Mouse (Mus musculus) intestine, embryonic 16.5 days (tissue): Measurements from ENCODE around the gene Nup107. TPM values are rescaled to one million over a fixed set of nuclear protein-coding genes. Genes with fewer than 3 reads are reported as not detected.

Source experiments
- ATAC-seq: fragments of 200-750 bp; cut with Nextera tagmentation; 2 replicates; pipeline ENCODE4 v1.8.0; 2017; ENCODE audit warnings: moderate TSS enrichment, moderate library complexity
- H3K27ac ChIP-seq: fragments of 300-500 bp; sonication (generic); 2 replicates; pipeline ENCODE4 v1.5.1; 2014; ENCODE audit warnings: mild to moderate bottlenecking, low read length
- H3K27me3 ChIP-seq: fragments of 300-500 bp; sonication (generic); replicated peaks from 2 replicates; pipeline ENCODE4 v1.6.1; 2014; ENCODE audit warnings: low read length, control low read depth, mixed read lengths; ENCODE audit not compliant: control insufficient read depth, insufficient read depth
- H3K36me3 ChIP-seq: fragments of 300-500 bp; sonication (generic); 2 replicates; pipeline ENCODE4 v1.6.1; 2014; ENCODE audit warnings: low read length, control low read depth; ENCODE audit not compliant: control insufficient read depth, insufficient read depth
- H3K4me1 ChIP-seq: fragments of 300-500 bp; sonication (generic); 2 replicates; pipeline ENCODE4 v1.6.1; 2014; ENCODE audit warnings: low read length, control low read depth, mixed read lengths; ENCODE audit not compliant: control insufficient read depth, insufficient read depth
- H3K4me2 ChIP-seq: fragments of 300-500 bp; sonication (generic); 2 replicates; pipeline ENCODE4 v1.6.1; 2014; ENCODE audit warnings: low read depth, low read length, control low read depth
- H3K4me3 ChIP-seq: fragments of 300-500 bp; sonication (generic); 2 replicates; pipeline ENCODE4 v1.5.1; 2014; ENCODE audit warnings: mild to moderate bottlenecking, low read length
- H3K9ac ChIP-seq: fragments of 300-500 bp; sonication (generic); 2 replicates; pipeline ENCODE4 v1.6.1; 2014; ENCODE audit warnings: low read depth, low read length
- H3K9me3 ChIP-seq: fragments of 300-500 bp; sonication (generic); 2 replicates; pipeline ENCODE4 v1.6.1; 2016; ENCODE audit warnings: low read length, control low read depth; ENCODE audit not compliant: control insufficient read depth
- WGBS: fragments of 180-500 bp; shearing (Covaris S2); extraction: QIAGEN DNeasy Blood & Tissue Kit; methylation state at CpG from one replicate; pipeline ENCODE4 v1.1.7; 2014; 5-methylcytosine and 5-hydroxymethylcytosine counted together
- polyA plus RNA-seq: library from polyadenylated mRNA; unstranded; fragments of >200 nt; fragmentation: Nextera tagmentation; extraction: Ambion mirVana; gene quantifications from 2 replicates; pipeline ENCODE4 v1.2.1, GENCODE M21; 2015

The Nup107 gene
- polyA plus RNA-seq, 1 experiment from 2014 or later = 48.8 TPM

DNA sequence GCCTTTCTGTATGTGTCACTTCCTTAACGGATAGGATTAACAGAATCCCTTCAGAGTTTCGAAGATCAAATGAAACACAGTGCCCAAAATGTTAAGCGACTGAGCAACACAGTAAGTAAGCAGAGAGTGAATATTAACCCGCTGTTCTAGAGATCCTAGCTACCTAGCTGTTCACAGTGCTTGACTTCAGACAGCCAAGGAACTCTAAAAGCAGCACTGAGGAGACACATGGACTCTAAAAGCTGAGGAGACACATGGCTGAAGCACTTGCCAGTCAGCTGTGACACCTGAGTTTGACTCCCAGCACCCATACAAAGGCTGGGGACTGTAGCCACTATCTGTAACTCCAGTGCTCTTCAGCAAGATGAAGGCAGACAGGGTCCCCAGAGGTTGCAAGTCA, 36.5 kb upstream of the Nup107 start:
- ATAC-seq = no peak
- no peaks in the 10 kb centered on the region for H3K9me3 ChIP-seq
- H3K9ac ChIP-seq = no peak overlapping the region
- H3K27me3 ChIP-seq = no peaks in the 10 kb centered on the region
- WGBS = 70% methylated on average over 4 of the region's 4 CpGs
- no peak overlapping the region for H3K4me2 ChIP-seq
- no peak overlapping the region for H3K27ac ChIP-seq
- no peaks in the 10 kb centered on the region for H3K36me3 ChIP-seq
- H3K4me1 ChIP-seq = peaks cover 16% of the 10 kb centered on the region
- no peak overlapping the region for H3K4me3 ChIP-seq

DNA sequence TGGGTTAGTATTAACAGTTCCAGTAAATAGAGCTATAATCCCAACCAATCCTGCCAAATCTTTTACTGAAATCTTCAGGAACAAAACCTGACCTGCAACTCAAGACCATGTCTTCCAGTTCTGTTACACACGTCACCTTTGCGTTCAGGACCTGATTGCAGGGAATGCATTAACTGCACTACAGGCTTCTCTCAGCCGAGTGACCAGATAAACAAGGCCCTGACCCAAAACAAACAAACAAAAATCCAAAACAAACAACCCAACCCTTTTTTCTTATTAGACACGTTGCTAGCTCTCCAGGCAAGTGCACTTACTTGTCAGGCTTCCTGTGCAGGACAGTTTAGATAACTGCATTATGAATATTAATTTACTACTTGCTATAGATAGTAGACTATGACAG, 36.0 kb upstream of the Nup107 start:
- Histone ChIP-seq H3K27me3 (no peaks in the 10 kb centered on the region), H3K9ac (no peak overlapping the region), H3K4me1 (peaks cover 16% of the 10 kb centered on the region), H3K27ac (no peak overlapping the region), H3K4me3 (no peak overlapping the region), H3K9me3 (no peaks in the 10 kb centered on the region), H3K4me2 (no peak overlapping the region), H3K36me3 (no peaks in the 10 kb centered on the region)
- 56% methylated on average over 4 of the region's 4 CpGs for WGBS
- no peak for ATAC-seq

DNA sequence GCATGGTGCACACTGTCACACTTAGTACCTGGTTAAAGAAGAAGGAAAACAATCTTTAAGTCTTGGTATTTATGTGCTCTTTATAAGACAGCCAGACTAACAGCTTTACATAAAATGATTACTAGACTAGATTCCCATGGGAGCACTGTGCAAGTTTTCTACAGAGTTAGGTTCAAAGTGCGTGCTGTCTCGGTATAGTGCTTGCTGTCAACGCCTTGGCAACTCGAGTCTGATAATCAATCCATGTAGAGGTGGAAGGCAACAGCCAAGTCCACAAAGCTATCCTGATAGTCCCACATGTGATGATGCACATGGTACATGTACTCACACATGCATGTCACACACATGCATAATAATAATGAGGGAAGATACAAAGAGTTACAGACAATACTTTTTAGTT, 32.1 kb upstream of the Nup107 start:
- H3K4me1 ChIP-seq = peaks cover 16% of the 10 kb centered on the region
- H3K4me3 ChIP-seq = no peak overlapping the region
- H3K27ac ChIP-seq = no peak overlapping the region
- H3K9ac ChIP-seq = no peak overlapping the region
- no peak overlapping the region for H3K4me2 ChIP-seq
- H3K36me3 ChIP-seq = peaks cover 11% of the 10 kb centered on the region
- WGBS = 64% methylated on average over 4 of the region's 4 CpGs
- peak; percentile 74 for ATAC-seq
- H3K27me3 ChIP-seq = no peaks in the 10 kb centered on the region
- no peaks in the 10 kb centered on the region for H3K9me3 ChIP-seq

DNA sequence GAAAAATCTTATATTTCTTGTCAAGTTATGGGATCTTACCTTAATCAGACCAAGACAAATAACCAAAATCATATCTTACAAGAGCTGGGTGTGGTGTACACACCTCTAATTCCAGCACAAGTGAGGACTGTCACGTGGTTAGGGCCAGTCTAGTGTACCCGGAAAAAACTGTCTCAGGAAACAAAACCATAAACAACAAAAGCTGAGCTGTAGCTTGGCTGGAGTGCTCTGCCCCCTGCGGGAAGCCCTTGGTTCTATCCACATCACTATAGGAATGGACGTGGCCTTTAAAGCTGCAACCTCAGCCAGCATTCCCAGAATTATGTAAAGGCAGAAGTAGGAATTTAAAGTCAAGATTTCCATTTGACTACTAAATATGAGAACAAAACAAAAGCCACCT, 31.6 kb upstream of the Nup107 start:
- Histone ChIP-seq H3K9me3 (no peaks in the 10 kb centered on the region), H3K27ac (no peak overlapping the region), H3K36me3 (peaks cover 11% of the 10 kb centered on the region), H3K9ac (no peak overlapping the region), H3K4me3 (no peak overlapping the region), H3K4me1 (peaks cover 12% of the 10 kb centered on the region), H3K27me3 (no peaks in the 10 kb centered on the region), H3K4me2 (no peak overlapping the region)
- peak; percentile 77 for ATAC-seq
- WGBS = 55% methylated on average over 4 of the region's 4 CpGs

DNA sequence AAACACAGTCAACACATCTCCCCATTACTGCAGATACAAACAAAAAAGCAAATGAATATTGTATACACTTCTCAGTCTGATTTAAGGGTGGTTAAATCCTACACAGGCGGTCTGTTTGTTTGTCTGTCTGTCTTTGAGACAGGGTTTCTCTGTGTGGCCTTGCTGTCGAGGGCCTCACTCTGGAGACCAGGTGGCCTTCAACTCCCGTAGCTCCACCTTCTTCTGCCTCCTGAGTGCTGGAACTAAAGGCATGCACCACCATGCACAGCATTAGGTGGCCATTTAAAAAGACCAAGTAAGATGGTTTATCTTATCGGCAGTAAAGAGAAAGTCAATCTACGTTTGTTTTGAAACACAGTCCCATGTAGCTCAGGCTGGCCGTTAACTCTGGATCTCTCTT, 30.8 kb upstream of the Nup107 start:
- Histone ChIP-seq H3K27ac (no peak overlapping the region), H3K4me3 (no peak overlapping the region), H3K9me3 (no peaks in the 10 kb centered on the region), H3K4me1 (peaks cover 9% of the 10 kb centered on the region), H3K27me3 (no peaks in the 10 kb centered on the region), H3K36me3 (peaks cover 13% of the 10 kb centered on the region), H3K4me2 (no peak overlapping the region), H3K9ac (no peak overlapping the region)
- ATAC-seq = no peak
- WGBS = 70% methylated on average over 6 of the region's 6 CpGs

DNA sequence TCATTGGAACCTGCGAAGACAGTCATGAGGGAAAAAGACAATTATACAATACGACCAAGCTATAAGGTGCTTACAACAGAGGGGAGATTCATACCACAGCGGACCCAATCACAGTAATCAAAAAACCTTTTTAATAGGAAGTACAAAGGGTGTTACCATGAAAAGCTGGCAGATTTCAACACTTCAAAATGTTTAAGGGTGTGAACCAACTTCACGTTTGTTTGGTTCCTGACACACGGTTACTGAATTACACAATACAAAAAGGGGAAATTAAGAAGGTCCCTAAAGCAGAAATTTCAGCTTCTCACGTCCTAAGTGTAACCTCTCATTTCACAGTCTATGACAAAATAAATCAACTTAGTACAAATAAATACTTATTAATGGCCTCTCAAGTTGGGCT, 26.1 kb upstream of the Nup107 start:
- Histone ChIP-seq H3K4me3 (no peak overlapping the region), H3K4me1 (no peaks in the 10 kb centered on the region), H3K9ac (no peak overlapping the region), H3K36me3 (peaks cover 17% of the 10 kb centered on the region), H3K27ac (no peak overlapping the region), H3K4me2 (no peak overlapping the region), H3K9me3 (no peaks in the 10 kb centered on the region), H3K27me3 (no peaks in the 10 kb centered on the region)
- ATAC-seq = no peak
- WGBS = 88% methylated on average over 6 of the region's 6 CpGs

DNA sequence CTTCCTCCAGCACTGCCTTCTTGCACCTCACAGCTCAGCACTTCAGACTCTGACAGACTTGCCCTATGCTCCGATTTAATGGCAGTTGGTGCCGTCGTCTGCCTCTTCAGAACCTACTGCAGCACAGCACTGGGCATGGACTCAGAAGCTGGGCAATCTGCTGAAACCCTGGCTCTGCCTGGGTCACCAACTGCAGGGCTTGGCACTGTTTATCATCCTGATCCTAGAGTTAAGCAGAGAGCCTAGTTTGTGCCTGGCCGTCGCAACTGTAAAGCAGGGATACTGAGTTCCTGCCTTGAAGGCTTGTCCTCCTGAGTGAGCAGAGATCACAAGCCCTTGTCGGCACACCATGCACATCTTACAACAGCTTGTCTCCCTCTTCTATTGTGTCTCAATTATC, 24.2 kb upstream of the Nup107 start:
- ATAC-seq = no peak
- H3K9ac ChIP-seq = no peak overlapping the region
- no peaks in the 10 kb centered on the region for H3K4me1 ChIP-seq
- no peaks in the 10 kb centered on the region for H3K27me3 ChIP-seq
- no peaks in the 10 kb centered on the region for H3K9me3 ChIP-seq
- no peak overlapping the region for H3K27ac ChIP-seq
- H3K36me3 ChIP-seq = peaks cover 16% of the 10 kb centered on the region
- 92% methylated on average over 6 of the region's 6 CpGs for WGBS
- no peak overlapping the region for H3K4me2 ChIP-seq
- H3K4me3 ChIP-seq = no peak overlapping the region

DNA sequence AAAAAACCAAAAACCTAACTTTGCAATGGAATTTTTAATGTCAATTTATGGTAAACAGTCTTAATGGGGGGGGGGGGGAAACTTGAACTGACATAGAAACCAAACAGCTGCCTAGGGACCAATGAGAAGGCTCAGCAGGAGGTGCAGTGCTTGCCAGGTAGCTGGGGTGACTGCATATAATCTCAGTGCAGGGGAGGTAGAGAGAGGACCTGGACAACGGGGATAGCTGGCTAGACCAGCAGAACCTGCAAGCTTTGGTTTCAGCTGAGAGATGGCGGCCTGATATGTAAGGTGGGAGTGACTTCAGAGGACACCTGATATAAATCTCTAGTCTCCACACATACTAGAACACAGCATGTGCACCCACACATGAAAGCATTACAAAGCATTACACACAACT, 20.0 kb upstream of the Nup107 start:
- peaks cover 7% of the 10 kb centered on the region for H3K36me3 ChIP-seq
- no peak overlapping the region for H3K4me2 ChIP-seq
- H3K4me1 ChIP-seq = no peaks in the 10 kb centered on the region
- 90% methylated on average over 2 of the region's 2 CpGs for WGBS
- ATAC-seq = no peak
- H3K9ac ChIP-seq = no peak overlapping the region
- H3K9me3 ChIP-seq = no peaks in the 10 kb centered on the region
- no peak overlapping the region for H3K4me3 ChIP-seq
- H3K27ac ChIP-seq = no peak overlapping the region
- no peaks in the 10 kb centered on the region for H3K27me3 ChIP-seq

DNA sequence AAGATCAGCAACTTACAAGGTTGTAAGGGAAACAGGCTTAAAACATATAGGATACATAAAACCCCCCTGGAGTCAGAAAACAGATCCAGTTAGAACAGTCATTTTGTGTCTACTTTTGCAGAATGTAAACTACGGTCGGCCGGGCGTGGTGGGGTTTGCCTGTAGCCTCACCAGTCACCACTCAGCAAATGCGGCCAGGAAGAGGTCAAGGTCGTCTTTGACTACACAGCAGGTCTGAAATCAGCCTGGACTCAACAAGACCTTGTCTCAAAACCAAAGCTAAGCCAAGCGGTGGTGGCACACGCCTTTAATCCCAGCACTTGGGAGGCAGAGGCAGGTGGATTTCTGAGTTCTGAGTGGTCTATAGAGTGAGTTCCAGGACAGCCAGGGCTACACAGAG, 19.1 kb upstream of the Nup107 start:
- Histone ChIP-seq H3K9ac (no peak overlapping the region), H3K4me1 (no peaks in the 10 kb centered on the region), H3K27me3 (no peaks in the 10 kb centered on the region), H3K36me3 (peaks cover 7% of the 10 kb centered on the region), H3K4me3 (no peak overlapping the region), H3K27ac (no peak overlapping the region), H3K9me3 (no peaks in the 10 kb centered on the region), H3K4me2 (no peak overlapping the region)
- WGBS = 90% methylated on average over 8 of the region's 8 CpGs
- ATAC-seq = no peak

DNA sequence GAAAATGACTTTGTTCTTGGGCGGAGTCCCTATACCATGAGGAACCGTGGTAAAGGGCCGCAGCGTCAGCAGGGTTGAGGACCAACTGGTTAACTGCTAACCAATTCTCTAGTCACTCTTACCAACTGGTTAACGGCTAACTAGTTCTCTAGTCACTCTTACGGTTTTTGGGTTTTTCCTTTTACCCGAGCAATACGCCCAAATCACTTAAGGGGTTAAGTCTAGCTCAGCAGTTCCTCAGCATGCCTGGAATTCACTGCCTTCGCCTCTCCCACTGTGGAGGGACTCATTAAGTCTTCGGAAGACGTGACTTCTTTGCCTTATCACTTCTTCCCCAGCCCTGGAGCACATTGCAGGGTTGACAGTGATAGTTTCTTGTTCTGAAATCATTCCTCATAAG, 18.0 kb upstream of the Nup107 start:
- Histone ChIP-seq H3K9ac (no peak overlapping the region), H3K9me3 (no peaks in the 10 kb centered on the region), H3K27ac (no peak overlapping the region), H3K36me3 (peaks cover 7% of the 10 kb centered on the region), H3K4me2 (no peak overlapping the region), H3K27me3 (no peaks in the 10 kb centered on the region), H3K4me3 (no peak overlapping the region), H3K4me1 (no peaks in the 10 kb centered on the region)
- ATAC-seq = no peak
- WGBS = 80% methylated on average over 11 of the region's 11 CpGs
